In genomic region chr1:59594586-59595266, GRCm38 (mm10) we compare ENCODE assay signal across 23 mouse cellular contexts.
A peak's percentile ranks its signal among the peaks of the same experiment; 100 is the strongest.
DNase-seq lines count a peak whose midpoint lies in the region; ATAC-seq and TF ChIP-seq lines count a peak whose summit lies in the region.
"Had no signal": no experiment of that assay in that cellular context is flagged by ENCODE, and none has a peak within 500 bp of the region (broad histone marks: within the 10 kb centered on the region; RNA-seq: fewer than 3 reads in every experiment).

No protein-coding gene starts in this region.

- no peak for DNase-seq in gastrocnemius, adult 2 months
- no peak for DNase-seq in gastrocnemius, postnatal 36 days
- peak; percentile 84 for DNase-seq in kidney, postnatal 0 days (ENCODE audit: low spot score)
- DNase-seq in kidney, adult 18-20 months: no peak
- DNase-seq in lung, embryonic 14.5 days: peak; percentile 92
- no peak for DNase-seq in lung, postnatal 25 days (ENCODE audit: low spot score)
- DNase-seq in lung, postnatal 4 days: peak; percentile 16 to 67
- DNase-seq in lung, postnatal 10 days: no peak
- DNase-seq: adrenal gland, postnatal 10 days; B cell, adult 2 months; cerebellum, adult 11 months; cerebellum, adult 8-10 months; cerebellum, postnatal 14 days; embryo, embryonic 11 days; heart, adult 2 months; heart, postnatal 14 days had no signal

- peak overlapping the region; percentile 84; the same call in 1 of the 2 replicates for H3K27ac ChIP-seq in gastrocnemius, adult 2 months
- peak overlapping the region; percentile 54; the same call in 1 of the 2 replicates for H3K27ac ChIP-seq in kidney, postnatal 0 days
- H3K27ac ChIP-seq in lung, embryonic 14.5 days (ENCODE audit: low read depth): peak overlapping the region; percentile 74
- H3K27ac ChIP-seq: embryonic facial prominence, embryonic 15.5 days; forebrain, embryonic 10.5 days; heart, adult 2 months; heart, embryonic 15.5 days had no signal

- peaks cover 10% of the 10 kb centered on the region for H3K4me1 ChIP-seq in kidney, postnatal 0 days (replicated peaks; ENCODE audit: insufficient read depth, low read length)
- H3K4me1 ChIP-seq in lung, embryonic 14.5 days (ENCODE audit: insufficient read depth): peaks cover 15% of the 10 kb centered on the region

- H3K9ac ChIP-seq in kidney, postnatal 0 days (ENCODE audit: low read depth, low read length): no peak overlapping the region
- H3K9ac ChIP-seq in lung, embryonic 14.5 days: no peak overlapping the region
- H3K9ac ChIP-seq: embryonic facial prominence, embryonic 15.5 days; heart, embryonic 15.5 days had no signal

- TF ChIP-seq CTCF in gastrocnemius, adult 2 months (IDR thresholded peaks at IDR 0.05): no peak
- no peak for TF ChIP-seq CTCF in kidney, postnatal 0 days (IDR thresholded peaks at IDR 0.05; ENCODE audit: low read depth)
- no peak for TF ChIP-seq CTCF in lung, embryonic 14.5 days (IDR thresholded peaks at IDR 0.05; ENCODE audit: low read depth)

- H3K36me3 ChIP-seq in kidney, postnatal 0 days (ENCODE audit: insufficient read depth, low read length): no peaks in the 10 kb centered on the region
- H3K36me3 ChIP-seq in lung, embryonic 14.5 days (ENCODE audit: insufficient read depth): no peaks in the 10 kb centered on the region
- H3K36me3 ChIP-seq: embryonic facial prominence, embryonic 15.5 days; forebrain, embryonic 10.5 days; heart, embryonic 15.5 days had no signal

- H3K27me3 ChIP-seq in kidney, postnatal 0 days (ENCODE audit: insufficient read depth, low read length): no peaks in the 10 kb centered on the region
- H3K27me3 ChIP-seq in lung, embryonic 14.5 days (ENCODE audit: insufficient read depth, low read length): no peaks in the 10 kb centered on the region

- intact Hi-C loops in gastrocnemius, adult 2 months (cut with DNase I): no loop called here
- intact Hi-C loops in gastrocnemius, postnatal 36 days (cut with DNase I): no loop called here

- ATAC-seq in kidney, postnatal 0 days (replicated peaks; ENCODE audit: low FRiP score, low read depth): peak; percentile 64
- peak; percentile 87 for ATAC-seq in lung, embryonic 14.5 days (ENCODE audit: insufficient read depth)
- ATAC-seq: CD4-positive, CD25-positive, alpha-beta regulatory T cell, adult 4 months; forebrain, embryonic 14.5 days had no signal

- WGBS in kidney, postnatal 0 days: 37% methylated on average over 11 of the region's 11 CpGs
- WGBS in lung, embryonic 14.5 days: 48% methylated on average over 11 of the region's 11 CpGs

- no peaks in the 10 kb centered on the region for H3K9me3 ChIP-seq in kidney, postnatal 0 days (replicated peaks; ENCODE audit: low read length)
- no peaks in the 10 kb centered on the region for H3K9me3 ChIP-seq in lung, embryonic 14.5 days (ENCODE audit: low read depth, low read length)
- H3K9me3 ChIP-seq: embryonic facial prominence, embryonic 15.5 days; forebrain, embryonic 10.5 days; heart, embryonic 15.5 days had no signal

- H3K4me3 ChIP-seq in gastrocnemius, adult 2 months: no peak overlapping the region
- H3K4me3 ChIP-seq in kidney, postnatal 0 days (replicated peaks; ENCODE audit: low read depth, low read length): no peak overlapping the region
- H3K4me3 ChIP-seq in lung, embryonic 14.5 days (ENCODE audit: low read depth, low read length): no peak overlapping the region
- H3K4me3 ChIP-seq: embryonic facial prominence, embryonic 15.5 days; erythroblast, embryonic 14.5 days; forebrain, embryonic 10.5 days; heart, adult 2 months; heart, embryonic 15.5 days had no signal

- no peak overlapping the region for H3K4me2 ChIP-seq in kidney, postnatal 0 days (ENCODE audit: low read length)
- no peak overlapping the region for H3K4me2 ChIP-seq in lung, embryonic 14.5 days
- H3K4me2 ChIP-seq: embryonic facial prominence, embryonic 15.5 days; heart, embryonic 11.5 days; heart, embryonic 15.5 days had no signal

Comparison
In these comparisons a context has a peak if more than half of its experiments do, and no peak if none do; other contexts are left out.
1. DNase-seq: peak in kidney, postnatal 0 days (single experiment), lung, embryonic 14.5 days (single experiment) and lung, postnatal 4 days (2 of 2); none in gastrocnemius, adult 2 months (single experiment), gastrocnemius, postnatal 36 days (0 of 2), kidney, adult 18-20 months (single experiment), lung, postnatal 25 days (single experiment) and lung, postnatal 10 days (single experiment).
2. Peak in every context shown above with its lines, with median percentiles within 50 percentile points of each other: H3K27ac ChIP-seq.